Mouse (Mus musculus) monocyte, adult 2 months (primary cell): ENCODE measurements around the gene Irf9.

Experiments used
- DNase-seq, 2 experiments: peaks; one replicate each; pipeline ENCODE4 v3.0.0; 2022; ENCODE audit warnings: low spot score in 2 of 2, low read depth in 1 of 2

Irf9 gene

GRCm38 (mm10) chr14:55614565-55615178 lies 11.3 kb downstream of the Irf9 start:
- DNase-seq, result no peak

- DNase-seq, result no peak
These were observed 12.5 kb downstream of the Irf9 start for GRCm38 (mm10) chr14:55615876-55616275.

GRCm38 (mm10) chr14:55616844-55617243 lies 13.5 kb downstream of the Irf9 start:
- DNase-seq, result no peak

GRCm38 (mm10) chr14:55617822-55618221 lies 14.5 kb downstream of the Irf9 start, which contains the start of gene Rec8:
Gene Rec8, plus strand, starts transcription at chr14:55618037.
- no peak for DNase-seq

GRCm38 (mm10) chr14:55618486-55619195 lies 15.3 kb downstream of the Irf9 start:
- no peak for DNase-seq

GRCm38 (mm10) chr14:55628077-55628827 lies 24.9 kb downstream of the Irf9 start:
- DNase-seq, result no peak

GRCm38 (mm10) chr14:55629312-55629711 lies 25.9 kb downstream of the Irf9 start:
- peak in 1 of 2 experiments; percentile 62 for DNase-seq

- DNase-seq, result no peak
These were observed 31.6 kb downstream of the Irf9 start for GRCm38 (mm10) chr14:55634874-55635522.

- peak; percentile 63 to 77 for DNase-seq
These were observed 32.2 kb downstream of the Irf9 start, which contains the start of gene Ipo4 for GRCm38 (mm10) chr14:55635523-55636007. Gene Ipo4, minus strand, starts transcription at chr14:55635957.

- no peak for DNase-seq
These were observed 34.4 kb downstream of the Irf9 start, which contains the start of gene Gm49378 for GRCm38 (mm10) chr14:55637795-55638194. Gene Gm49378, minus strand, starts transcription at chr14:55637895.

GRCm38 (mm10) chr14:55640816-55641215 lies 37.4 kb downstream of the Irf9 start:
- no peak for DNase-seq

GRCm38 (mm10) chr14:55641291-55641690 lies 37.9 kb downstream of the Irf9 start:
- DNase-seq, result no peak

GRCm38 (mm10) chr14:55642679-55643059 lies 39.3 kb downstream of the Irf9 start:
- DNase-seq, result no peak

GRCm38 (mm10) chr14:55643060-55643907 lies 39.9 kb downstream of the Irf9 start, which contains the start of gene Tm9sf1:
Gene Tm9sf1, minus strand, starts transcription at chr14:55643806.
- peak; percentile 67 to 85 for DNase-seq

- DNase-seq, result no peak
These were observed 41.0 kb downstream of the Irf9 start for GRCm38 (mm10) chr14:55644261-55644888.

- no peak for DNase-seq
These were observed 46.5 kb downstream of the Irf9 start, which contains the start of gene Tssk4 for GRCm38 (mm10) chr14:55649884-55650283. Gene Tssk4, plus strand, starts transcription at chr14:55650184.

- DNase-seq, result no peak
These were observed 48.2 kb downstream of the Irf9 start for GRCm38 (mm10) chr14:55651528-55651927.

- DNase-seq, result no peak
These were observed 53.6 kb downstream of the Irf9 start for GRCm38 (mm10) chr14:55656935-55657334.

- no peak for DNase-seq
These were observed 54.6 kb downstream of the Irf9 start for GRCm38 (mm10) chr14:55658011-55658410.
